Mouse (Mus musculus): ENCODE results near the gene Zdhhc21. TPM values are rescaled to one million over a fixed set of nuclear protein-coding genes. Genes with fewer than 3 reads are reported as not detected.
A peak's percentile ranks its signal among the peaks of the same experiment; 100 is the strongest.

Gene Zdhhc21
- total RNA-seq, 2 experiments from 2014 or later = 11.4 to 17.8 TPM

DNA sequence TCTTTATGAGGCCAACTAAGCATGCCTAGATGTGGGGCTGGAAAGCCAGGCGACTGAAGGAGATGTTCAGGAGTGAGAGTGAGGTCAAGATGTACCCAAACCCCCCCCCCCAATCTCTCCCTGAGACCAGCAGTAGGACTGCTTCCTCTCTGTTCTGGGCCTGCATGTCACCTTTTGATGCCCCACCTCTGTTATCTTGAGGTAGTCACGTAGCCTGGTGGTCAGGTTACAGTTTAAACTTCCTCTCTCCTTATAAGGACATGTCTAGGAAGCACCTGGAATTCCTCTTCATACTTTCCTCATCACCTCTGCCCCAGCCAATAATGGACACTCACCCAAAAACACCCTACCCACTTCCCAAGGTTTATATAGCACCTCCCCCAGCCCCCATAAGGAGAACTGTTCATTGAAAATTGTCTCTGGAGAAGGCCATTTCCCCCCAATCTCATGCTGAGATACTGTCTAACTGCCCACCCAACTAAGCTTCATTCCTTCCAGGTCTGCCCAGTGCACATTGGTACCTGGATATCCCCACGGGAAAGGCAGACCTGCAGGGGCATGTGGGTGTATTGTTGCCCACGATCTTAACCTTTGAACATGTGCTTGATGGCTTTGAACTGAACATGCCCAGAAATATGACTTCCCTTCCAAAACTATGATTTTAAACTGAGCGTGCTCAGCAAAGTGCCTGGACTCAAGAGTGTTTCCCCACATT, 8.1 kb upstream of the Zdhhc21 start:
- ATAC-seq (replicated peaks; ENCODE audit: low FRiP score, low TSS enrichment, poor library complexity, severe bottlenecking) = no peak

DNA sequence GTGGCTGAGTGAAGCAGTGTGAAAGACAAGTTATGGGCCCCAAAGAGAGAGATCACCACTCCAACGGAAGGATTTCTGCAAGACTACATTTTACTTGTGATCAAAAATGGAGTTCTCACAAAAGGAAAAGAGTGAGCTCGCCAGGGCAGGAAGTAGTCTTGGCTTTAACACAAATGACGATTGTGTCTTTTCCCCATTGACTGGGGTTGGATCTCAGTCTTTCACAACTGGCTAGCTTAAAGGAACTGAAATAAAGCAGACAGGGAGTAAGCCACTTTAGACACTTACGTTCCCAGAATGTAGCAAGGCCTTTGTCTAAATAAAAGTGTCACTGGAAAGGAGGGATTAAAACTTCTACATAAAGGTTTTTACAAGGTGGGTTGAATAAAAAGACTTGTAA, 7.4 kb upstream of the Zdhhc21 start:
- no peak for ATAC-seq (replicated peaks; ENCODE audit: low FRiP score, low TSS enrichment, poor library complexity, severe bottlenecking)

DNA sequence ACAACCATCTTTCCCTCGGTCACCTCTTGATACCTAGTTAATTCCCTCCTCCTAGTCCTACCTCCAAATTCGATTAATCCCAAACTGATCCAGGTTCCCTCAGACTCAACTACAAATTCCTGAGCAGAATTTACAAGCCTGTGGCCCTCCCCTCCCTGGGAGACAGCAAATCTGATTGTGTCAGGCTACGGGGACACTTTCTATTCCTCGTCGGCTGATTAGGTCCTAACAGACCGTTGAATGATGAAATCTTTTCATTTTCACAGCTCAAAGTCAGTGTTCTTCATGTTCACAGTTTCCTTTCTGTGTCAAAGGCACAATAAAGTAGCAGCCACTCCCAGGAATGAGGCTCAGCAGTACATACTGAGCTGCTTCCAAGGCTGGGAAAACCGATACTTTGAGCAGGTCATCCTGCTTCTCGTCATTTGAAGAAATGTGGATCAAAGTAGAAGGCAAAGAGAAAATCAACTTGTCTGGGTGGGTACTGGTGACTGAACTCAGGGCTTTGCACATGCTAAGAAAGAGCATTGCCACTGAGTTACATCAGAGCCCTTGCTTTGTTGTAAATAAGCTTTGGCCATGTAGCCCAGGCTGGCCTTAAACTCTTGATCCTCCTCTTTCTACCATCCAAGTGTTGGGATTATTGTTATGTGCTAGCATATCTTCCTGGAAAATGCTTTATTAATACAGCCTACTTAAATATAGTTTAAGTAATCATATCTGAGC, 5.4 kb upstream of the Zdhhc21 start:
- ATAC-seq (replicated peaks; ENCODE audit: low FRiP score, low TSS enrichment, poor library complexity, severe bottlenecking) = no peak

DNA sequence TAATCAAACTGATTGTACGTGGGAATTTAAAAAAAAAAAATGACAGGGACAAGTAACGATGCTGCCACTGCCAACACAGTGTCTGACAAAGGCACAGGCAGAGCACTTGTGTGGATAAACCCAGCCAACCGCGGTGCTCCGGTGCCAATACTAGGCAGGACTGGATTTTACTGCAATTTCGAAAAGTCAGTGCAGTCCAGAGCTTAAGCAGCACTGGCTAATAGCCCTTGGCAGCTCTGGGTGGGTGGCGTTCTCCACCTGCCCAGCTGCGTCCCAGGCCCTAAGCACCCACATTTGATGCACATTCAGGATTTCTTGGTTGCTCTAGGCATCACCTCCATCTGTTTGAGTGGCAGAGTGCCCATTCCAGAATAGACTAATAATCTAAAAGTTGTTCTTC, 3.6 kb upstream of the Zdhhc21 start:
- ATAC-seq (replicated peaks; ENCODE audit: low FRiP score, low TSS enrichment, poor library complexity, severe bottlenecking) = no peak

DNA sequence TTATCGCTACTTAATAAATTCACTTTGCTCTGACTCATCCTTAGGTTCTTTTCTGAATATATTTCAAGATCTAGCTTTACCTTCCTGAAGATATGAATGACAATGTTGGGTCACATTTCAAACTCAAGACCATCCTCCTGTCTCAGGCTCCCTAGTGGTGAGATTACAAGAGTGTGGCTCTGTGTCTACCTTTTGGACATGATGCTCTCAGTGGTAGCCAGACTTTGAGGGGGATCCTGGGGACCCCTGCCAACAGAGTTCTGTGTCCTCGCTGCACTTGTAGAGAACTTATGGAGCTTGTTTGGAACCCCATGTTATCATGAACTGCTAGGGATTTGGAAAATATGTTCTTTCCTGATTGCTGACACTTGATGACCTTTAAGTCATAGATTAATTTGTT, 1.7 kb upstream of the Zdhhc21 start:
- ATAC-seq (replicated peaks; ENCODE audit: low FRiP score, low TSS enrichment, poor library complexity, severe bottlenecking) = no peak

DNA sequence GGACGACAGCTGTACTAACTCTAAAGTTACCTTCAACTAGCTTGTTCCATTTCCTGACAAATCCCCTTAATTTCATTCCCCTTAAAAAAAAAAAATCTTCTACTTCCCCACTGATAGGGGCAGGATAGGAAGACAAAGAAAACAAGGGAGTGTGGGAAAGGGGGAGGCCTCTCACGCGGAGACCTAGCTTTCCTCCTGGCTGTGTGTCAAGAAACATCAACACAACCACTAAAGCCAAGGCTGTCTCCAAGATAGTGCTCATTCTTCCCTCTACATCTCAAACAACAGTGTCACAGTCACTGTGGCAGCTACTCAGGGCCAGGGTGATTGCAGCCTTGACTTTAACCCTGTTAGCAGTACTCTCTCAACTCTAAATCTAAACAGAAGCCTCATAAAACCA, 808 bp upstream of the Zdhhc21 start:
- peak; percentile 46; the same call in 1 of the 2 replicates for ATAC-seq (replicated peaks; ENCODE audit: low FRiP score, low TSS enrichment, poor library complexity, severe bottlenecking)

DNA sequence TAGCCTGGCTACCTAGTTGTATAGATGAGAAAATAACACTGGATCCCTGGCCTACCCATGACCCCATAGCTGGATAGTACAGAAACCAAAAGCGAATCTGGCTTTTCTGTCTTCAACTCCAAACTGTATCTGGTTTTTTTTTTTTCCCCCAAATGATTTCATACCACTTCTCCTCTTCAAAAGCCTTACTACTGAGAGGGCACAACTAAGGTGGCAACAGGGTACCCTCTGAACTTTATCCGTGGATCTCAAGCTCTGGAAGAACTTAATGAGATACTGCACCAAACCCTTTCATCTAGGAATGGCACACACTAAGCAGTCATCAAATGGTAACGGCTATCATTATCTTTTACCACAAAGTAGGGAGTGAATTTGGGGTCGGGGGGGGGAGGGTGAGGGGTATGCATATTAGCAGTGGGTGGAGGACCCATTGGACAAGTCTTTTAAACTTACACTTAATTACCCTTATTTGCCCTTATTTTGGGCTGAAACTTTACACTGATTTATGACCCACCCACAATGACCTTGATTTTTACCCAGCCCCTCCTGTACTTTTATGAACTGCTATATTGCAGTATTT, 1.2 kb downstream of the Zdhhc21 start:
- ATAC-seq (replicated peaks; ENCODE audit: low FRiP score, low TSS enrichment, poor library complexity, severe bottlenecking) = no peak

DNA sequence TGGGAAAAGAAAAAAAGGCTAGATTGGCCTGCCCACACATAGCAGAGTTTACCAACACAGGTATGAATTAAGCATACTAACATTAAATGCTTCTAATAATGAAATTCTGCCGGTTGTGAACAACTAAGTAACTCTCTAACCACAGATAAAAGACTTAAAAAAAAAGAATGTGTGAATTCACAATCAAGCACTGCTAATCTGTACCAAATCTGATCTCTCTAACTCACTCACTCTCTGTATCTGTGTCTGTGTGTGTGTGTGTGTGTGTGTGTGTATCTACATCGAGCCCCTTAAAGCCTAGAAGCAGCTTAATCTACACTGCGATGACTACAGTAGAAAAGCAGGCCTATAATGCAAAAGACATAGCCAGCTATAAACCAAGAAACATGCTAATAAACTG, 2.8 kb downstream of the Zdhhc21 start:
- no peak for ATAC-seq (replicated peaks; ENCODE audit: low FRiP score, low TSS enrichment, poor library complexity, severe bottlenecking)

DNA sequence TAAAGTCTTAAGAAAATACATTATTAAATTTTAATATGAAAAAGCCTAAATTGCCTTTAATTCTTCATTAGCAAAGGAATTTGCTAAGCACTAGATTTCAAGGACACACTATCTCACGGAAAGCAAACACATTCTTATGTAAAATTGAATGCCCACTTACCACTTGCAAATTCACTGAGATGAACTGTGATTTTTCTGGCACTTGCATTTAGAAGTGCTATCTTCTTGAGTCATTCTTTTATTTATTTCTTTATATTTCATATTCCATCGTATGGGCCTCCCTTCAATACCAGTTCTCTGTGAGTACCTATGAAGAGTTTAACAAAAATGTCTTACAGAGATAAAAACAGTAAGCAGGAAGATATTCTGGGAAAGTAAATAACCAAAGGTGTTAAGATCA, 5.9 kb downstream of the Zdhhc21 start:
- no peak for ATAC-seq (replicated peaks; ENCODE audit: low FRiP score, low TSS enrichment, poor library complexity, severe bottlenecking)

DNA sequence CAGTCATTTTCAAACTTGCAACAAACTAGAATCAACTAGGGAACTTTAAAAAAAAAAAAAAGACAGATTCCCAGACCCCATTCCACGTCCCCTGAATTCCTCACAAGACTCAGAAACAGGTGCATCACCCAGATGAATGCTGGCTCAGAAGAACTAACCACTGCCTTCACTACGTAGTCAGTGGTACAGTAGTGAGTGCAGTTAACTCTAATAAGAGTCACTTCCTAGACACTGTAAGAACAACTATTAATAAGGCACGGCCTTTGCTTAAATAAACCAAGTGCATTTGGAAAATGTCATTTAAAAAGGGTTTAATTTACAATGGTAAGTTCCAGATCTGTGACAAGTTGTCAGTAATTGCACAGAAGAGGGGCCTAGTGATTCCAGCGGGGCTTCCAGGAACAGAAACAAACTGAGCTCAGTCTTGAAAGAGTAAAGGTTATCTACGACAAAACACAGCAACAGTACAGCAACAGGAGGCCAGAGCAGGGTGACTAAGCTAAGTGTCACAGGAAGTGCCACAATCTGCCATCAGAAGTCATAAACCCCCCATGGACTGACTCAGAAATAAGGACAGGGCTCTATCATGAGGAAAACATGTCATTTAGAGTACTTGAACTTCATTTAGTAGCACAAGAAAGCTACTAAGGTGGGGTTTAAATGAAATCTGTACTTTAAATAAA, 11.1 kb downstream of the Zdhhc21 start:
- ATAC-seq (replicated peaks; ENCODE audit: low FRiP score, low TSS enrichment, poor library complexity, severe bottlenecking) = peak; percentile 98

DNA sequence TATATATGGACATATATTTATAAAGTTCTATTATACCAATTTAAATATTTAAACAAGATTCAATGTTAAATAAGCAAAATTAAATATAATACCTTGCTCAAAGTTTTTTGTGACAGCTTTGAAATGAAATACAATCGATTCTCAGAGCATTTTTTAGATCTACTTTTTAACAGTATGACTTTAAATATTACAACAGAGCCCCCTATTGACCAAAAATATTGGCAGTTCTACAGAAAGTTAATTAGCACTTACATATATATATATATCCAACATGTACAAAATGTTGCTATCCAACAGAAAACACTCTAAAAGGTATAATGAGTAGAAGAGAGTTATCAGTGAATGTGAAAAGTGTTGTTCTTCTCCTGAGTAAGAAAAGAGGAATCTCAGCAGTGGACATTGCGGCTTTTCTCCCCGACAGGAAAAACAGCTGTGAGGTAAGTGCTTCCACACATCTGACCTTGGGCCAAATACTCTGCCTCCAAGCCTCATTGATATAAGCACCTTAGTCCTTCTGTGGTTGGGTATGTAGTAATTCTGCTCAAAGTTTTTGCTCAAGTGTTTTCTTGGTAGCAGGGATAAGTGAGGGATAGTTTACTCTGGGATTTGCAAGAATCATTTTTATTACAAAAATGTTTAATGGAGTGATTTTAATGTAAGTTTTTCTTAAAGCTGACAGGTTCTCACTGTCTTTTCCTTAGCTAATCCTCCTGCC, 22.1 kb downstream of the Zdhhc21 start:
- ATAC-seq (replicated peaks; ENCODE audit: low FRiP score, low TSS enrichment, poor library complexity, severe bottlenecking) = 0 out of 2 replicates have a peak, but pooled peaks have one; percentile 37

DNA sequence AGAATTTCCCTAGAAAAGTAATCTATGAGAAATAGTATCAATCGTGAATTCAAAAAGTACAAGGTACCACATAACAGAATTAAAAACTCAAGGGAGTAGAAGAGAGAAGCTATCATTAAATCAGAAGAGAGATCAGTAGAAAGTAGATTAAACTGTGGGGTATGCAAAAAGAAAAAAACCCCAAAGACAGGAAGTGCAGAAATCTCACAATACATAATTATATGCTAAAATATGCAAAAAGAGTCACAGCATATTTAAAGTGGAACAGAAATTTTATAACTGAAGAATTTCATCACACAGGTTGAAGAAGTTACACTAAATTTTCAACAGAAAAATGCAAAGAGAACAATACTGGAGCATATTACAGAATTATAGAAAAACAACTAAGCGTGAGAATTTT, 28.6 kb downstream of the Zdhhc21 start:
- ATAC-seq (replicated peaks; ENCODE audit: low FRiP score, low TSS enrichment, poor library complexity, severe bottlenecking) = no peak

DNA sequence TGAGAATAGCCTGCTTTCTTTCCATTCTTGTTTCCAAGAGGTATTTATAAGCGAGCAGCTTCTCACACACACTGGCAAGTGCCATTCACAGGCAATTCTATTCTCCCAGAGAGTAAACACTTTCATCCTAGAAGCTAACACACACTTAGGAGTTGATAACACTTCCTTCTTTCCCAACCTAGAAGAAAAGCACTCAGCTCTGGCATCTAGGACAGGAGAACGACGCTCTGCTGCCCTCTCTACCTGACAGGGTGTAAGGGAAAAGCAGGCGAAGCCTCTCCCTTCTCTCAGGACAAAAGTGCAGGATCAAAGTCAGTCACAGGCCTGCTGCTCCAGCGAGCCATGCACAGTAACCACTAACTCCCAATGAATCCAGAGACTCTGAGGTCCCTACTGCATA, 30.3 kb downstream of the Zdhhc21 start:
- no peak for ATAC-seq (replicated peaks; ENCODE audit: low FRiP score, low TSS enrichment, poor library complexity, severe bottlenecking)

DNA sequence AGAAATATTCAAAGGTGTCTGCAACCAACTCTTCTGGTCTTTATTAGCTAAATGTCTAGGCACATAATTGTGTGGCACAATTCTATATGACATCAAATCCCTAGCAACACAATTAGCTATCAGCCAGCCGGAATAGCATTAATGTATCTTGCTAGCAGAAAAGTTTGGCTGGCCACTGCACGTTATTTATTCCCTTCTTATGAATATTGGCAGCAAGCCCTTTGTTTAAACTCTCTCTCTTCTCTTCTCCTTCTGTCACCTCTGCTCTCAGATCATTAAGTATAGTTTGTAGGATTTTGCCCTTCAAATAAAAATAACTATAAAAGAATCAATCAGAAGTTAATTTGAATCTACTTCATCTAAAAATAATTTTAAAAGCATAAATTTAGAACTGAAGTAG, 32.8 kb downstream of the Zdhhc21 start:
- ATAC-seq (replicated peaks; ENCODE audit: low FRiP score, low TSS enrichment, poor library complexity, severe bottlenecking) = no peak

DNA sequence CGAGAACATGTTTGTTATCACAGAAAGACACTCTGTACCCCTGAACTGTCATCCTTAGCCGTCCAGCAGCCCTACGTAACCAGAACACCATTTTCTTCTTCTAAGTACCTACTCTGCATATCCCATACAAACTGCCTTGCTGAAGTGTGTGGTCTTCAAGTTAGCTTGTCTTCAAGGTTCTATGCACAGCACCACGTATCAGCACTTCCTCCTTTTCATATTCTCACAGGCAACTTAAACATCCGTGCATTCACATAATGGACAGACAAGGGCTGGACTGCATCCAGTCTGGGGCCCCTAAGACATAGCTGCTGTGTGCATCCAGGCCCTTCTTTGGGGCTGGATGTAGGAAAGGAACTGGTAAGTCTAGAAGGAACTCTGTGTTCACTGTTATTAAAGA, 41.9 kb downstream of the Zdhhc21 start:
- ATAC-seq (replicated peaks; ENCODE audit: low FRiP score, low TSS enrichment, poor library complexity, severe bottlenecking) = no peak

DNA sequence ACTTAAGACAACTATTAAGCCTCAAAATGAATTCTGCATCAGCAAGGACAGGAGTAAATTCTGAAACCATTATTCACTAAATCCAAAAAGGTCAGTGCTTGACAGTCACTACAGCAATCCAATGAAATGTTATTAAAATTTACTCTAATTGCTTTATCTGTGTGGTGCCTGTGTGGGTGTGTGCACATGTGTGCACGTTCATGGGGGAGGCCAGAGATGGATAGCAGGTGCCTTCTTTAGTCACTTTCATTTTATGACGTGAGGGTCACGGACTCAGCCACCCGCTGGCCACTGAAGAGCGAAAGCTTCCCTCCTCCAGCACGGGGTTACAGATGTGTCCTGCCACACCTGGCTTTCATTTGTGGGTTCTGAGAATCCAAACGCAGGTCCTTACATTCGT, 43.4 kb downstream of the Zdhhc21 start:
- peak; percentile 63 for ATAC-seq (replicated peaks; ENCODE audit: low FRiP score, low TSS enrichment, poor library complexity, severe bottlenecking)

DNA sequence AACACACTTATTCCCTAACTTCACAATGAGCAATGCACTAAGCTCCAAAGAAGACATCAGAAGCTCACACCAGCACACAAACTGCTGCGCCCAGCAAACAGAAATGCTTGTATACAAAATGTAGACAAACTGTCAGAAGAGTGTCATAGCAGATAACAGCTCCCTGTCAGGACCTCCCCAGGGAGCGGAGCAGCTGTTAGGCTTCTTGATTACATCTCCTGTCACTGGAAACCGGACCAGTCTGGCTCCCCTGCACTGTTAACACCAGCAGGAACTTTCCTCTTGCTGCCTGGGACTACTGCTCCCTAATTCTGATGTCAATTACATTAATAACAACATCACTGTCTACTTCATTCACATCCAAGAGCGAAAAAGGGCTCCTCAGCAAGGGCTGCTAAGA, 44.5 kb downstream of the Zdhhc21 start:
- ATAC-seq (replicated peaks; ENCODE audit: low FRiP score, low TSS enrichment, poor library complexity, severe bottlenecking) = peak; percentile 98

DNA sequence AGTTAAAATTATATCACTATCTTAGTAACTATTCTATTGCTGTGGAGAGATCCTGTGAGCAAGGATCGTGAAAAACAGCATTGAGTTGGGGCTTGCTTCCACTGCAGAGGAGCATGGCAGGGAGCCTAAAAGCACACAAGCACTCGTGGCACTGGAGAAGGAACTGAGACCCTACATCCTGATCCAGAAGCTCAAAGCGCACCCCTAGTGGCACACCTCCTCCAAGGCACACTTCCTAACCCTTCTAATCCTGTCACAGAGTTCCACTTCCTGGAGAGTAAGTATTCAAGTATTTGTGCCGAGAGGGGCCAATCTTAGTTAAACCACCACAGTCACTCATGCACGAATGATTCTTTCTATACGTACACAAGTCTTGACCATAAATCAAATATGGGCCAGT, 46.4 kb downstream of the Zdhhc21 start:
- no peak for ATAC-seq (replicated peaks; ENCODE audit: low FRiP score, low TSS enrichment, poor library complexity, severe bottlenecking)

DNA sequence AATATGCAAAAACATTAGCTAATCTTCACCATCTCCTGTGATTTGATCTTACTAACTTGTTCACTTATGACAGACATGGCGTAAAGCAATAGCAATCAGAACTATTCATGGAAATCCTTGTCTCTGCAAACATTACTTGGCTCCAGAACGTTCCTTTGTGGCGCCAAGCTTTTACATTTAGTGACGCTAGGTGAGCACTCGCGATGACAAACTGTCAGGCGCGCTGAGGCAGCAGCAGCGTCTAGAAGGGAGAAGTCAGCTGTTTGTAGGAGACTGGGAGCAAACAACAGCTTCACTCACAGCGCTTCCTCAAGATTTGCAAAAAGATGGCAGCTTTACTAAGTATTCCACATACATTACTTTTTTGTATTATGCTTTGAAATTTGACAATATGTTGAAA, 51.9 kb downstream of the Zdhhc21 start:
- no peak for ATAC-seq (replicated peaks; ENCODE audit: low FRiP score, low TSS enrichment, poor library complexity, severe bottlenecking)
